Mouse (Mus musculus): ENCODE measurements around the gene Esr2. TPM values are rescaled to one million over a fixed set of nuclear protein-coding genes. Genes with fewer than 3 reads are reported as not detected.
"Not testable (repeated sequence)": the region's sequence is repeated elsewhere in the genome, so short reads cannot be mapped to it uniquely, and the experiment has no call there.

Esr2 gene
- polyA plus RNA-seq, 1 experiment from 2014 or later, result 0.11 TPM

DNA sequence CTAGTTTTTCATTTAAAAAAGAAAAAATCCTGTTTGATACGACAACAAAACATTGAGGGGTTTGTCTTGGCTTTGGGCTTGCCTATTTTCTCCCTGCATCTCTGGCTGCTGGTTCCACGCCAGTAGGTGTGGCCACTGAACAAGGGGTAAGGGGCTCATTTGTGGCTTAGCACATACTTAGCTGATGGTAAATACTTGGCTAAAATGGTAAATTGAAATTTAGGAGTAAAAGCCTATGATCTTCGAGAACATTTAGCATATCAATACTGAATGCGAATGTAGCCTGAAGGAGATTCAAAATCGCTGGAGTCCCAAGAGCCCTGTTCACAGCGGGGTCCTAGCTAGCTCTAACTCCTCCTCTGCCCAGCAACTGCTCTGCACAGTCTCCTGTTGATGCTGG lies 40.4 kb downstream of the Esr2 start:
- no peak for ATAC-seq
- H3K9ac ChIP-seq, result no peak overlapping the region
- H3K9me3 ChIP-seq (replicated peaks), result no peaks in the 10 kb centered on the region
- H3K4me3 ChIP-seq, result no peak overlapping the region
- H3K36me3 ChIP-seq, result no peaks in the 10 kb centered on the region
- 47% methylated on average over 6 of the region's 6 CpGs for WGBS (ENCODE audit: insufficient replicate concordance)
- H3K27me3 ChIP-seq (replicated peaks), result no peaks in the 10 kb centered on the region
- H3K4me2 ChIP-seq, result no peak overlapping the region
- no peaks in the 10 kb centered on the region for H3K4me1 ChIP-seq
- no peak overlapping the region for H3K27ac ChIP-seq

DNA sequence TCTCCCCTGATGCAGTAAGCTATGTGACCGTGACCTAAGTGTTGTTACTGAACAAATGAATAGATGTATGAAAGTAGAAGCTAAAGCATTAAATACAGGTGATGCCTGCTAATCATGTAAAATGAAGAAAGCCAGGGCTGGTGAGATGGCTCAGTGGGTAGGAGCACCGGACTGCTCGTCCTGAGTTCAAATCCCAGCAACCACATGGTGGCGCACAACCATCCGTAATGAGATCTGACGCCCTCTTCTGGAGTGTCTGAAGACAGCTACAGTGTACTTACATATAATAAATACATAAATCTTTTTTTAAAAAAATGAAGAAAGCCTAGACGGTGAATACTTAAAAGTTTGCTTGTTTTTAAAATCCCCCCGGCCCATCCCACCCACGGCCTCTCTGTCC lies 44.0 kb downstream of the Esr2 start:
- WGBS (ENCODE audit: insufficient replicate concordance), result 71% methylated on average over 9 of the region's 9 CpGs

GRCm38 (mm10) chr12:76132591-76132990 lies 44.5 kb downstream of the Esr2 start:
- H3K9me3 ChIP-seq (replicated peaks), result no peaks in the 10 kb centered on the region
- H3K36me3 ChIP-seq, result no peaks in the 10 kb centered on the region
- no peak overlapping the region for H3K4me3 ChIP-seq
- H3K27me3 ChIP-seq (replicated peaks), result no peaks in the 10 kb centered on the region
- ATAC-seq, result no peak
- H3K9ac ChIP-seq, result no peak overlapping the region
- no peak overlapping the region for H3K4me2 ChIP-seq
- WGBS (ENCODE audit: insufficient replicate concordance), result 59% methylated on average over 4 of the region's 4 CpGs
- H3K27ac ChIP-seq, result no peak overlapping the region
- no peaks in the 10 kb centered on the region for H3K4me1 ChIP-seq

More for the DNA sequence above, 44.0 kb downstream of the Esr2 start:
- H3K27ac ChIP-seq; H3K36me3 ChIP-seq; H3K4me2 ChIP-seq; ATAC-seq; H3K4me3 ChIP-seq; H3K9ac ChIP-seq; H3K27me3 ChIP-seq (replicated peaks); H3K9me3 ChIP-seq (replicated peaks); H3K4me1 ChIP-seq: not testable (repeated sequence)

DNA sequence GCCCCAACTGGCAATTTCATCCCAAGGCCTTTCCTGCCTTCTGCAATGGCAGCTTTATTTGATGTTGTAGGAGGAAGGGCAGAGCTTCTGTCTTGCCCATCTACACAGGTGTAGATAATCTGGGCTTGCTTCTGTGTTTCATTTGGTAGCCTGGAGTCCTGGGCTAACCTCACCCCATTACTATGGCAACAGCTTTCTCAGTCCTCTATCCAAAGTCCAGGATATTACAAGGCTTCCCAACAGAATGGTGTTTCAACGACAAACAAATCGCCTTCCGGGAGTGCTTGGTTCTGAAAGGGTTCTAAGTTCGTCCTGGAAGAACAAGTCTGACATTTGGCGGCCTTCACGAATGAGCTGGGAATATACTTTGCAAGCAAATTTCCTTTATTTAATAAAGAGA lies 46.2 kb downstream of the Esr2 start:
- H3K9me3 ChIP-seq (replicated peaks), result no peaks in the 10 kb centered on the region
- 69% methylated on average over 6 of the region's 6 CpGs for WGBS (ENCODE audit: insufficient replicate concordance)
- no peak overlapping the region for H3K4me2 ChIP-seq
- H3K9ac ChIP-seq, result no peak overlapping the region
- no peak for ATAC-seq
- H3K36me3 ChIP-seq, result no peaks in the 10 kb centered on the region
- no peaks in the 10 kb centered on the region for H3K4me1 ChIP-seq
- no peak overlapping the region for H3K4me3 ChIP-seq
- no peak overlapping the region for H3K27ac ChIP-seq
- no peaks in the 10 kb centered on the region for H3K27me3 ChIP-seq (replicated peaks)

- no peaks in the 10 kb centered on the region for H3K27me3 ChIP-seq (replicated peaks)
- no peak overlapping the region for H3K27ac ChIP-seq
- H3K4me3 ChIP-seq, result no peak overlapping the region
- WGBS (ENCODE audit: insufficient replicate concordance), result 14% methylated on average over 4 of the region's 4 CpGs
- no peaks in the 10 kb centered on the region for H3K36me3 ChIP-seq
- H3K4me1 ChIP-seq, result no peaks in the 10 kb centered on the region
- no peaks in the 10 kb centered on the region for H3K9me3 ChIP-seq (replicated peaks)
- H3K9ac ChIP-seq, result no peak overlapping the region
- no peak for ATAC-seq
- H3K4me2 ChIP-seq, result no peak overlapping the region
Observed at GRCm38 (mm10) chr12:76130281-76130680, 46.8 kb downstream of the Esr2 start.

- ATAC-seq, result no peak
- H3K4me1 ChIP-seq, result no peaks in the 10 kb centered on the region
- 72% methylated on average over 10 of the region's 10 CpGs for WGBS (ENCODE audit: insufficient replicate concordance)
- H3K9me3 ChIP-seq (replicated peaks), result no peaks in the 10 kb centered on the region
- H3K4me3 ChIP-seq, result no peak overlapping the region
- H3K4me2 ChIP-seq, result no peak overlapping the region
- H3K27ac ChIP-seq, result no peak overlapping the region
- no peak overlapping the region for H3K9ac ChIP-seq
- no peaks in the 10 kb centered on the region for H3K27me3 ChIP-seq (replicated peaks)
- H3K36me3 ChIP-seq, result no peaks in the 10 kb centered on the region
Observed at GRCm38 (mm10) chr12:76128831-76129230, 48.2 kb downstream of the Esr2 start.

- no peak overlapping the region for H3K9ac ChIP-seq
- no peak overlapping the region for H3K4me3 ChIP-seq
- H3K27me3 ChIP-seq (replicated peaks), result no peaks in the 10 kb centered on the region
- 60% methylated on average over 3 of the region's 3 CpGs for WGBS (ENCODE audit: insufficient replicate concordance)
- H3K4me2 ChIP-seq, result no peak overlapping the region
- no peaks in the 10 kb centered on the region for H3K36me3 ChIP-seq
- no peak overlapping the region for H3K27ac ChIP-seq
- no peaks in the 10 kb centered on the region for H3K9me3 ChIP-seq (replicated peaks)
- ATAC-seq, result no peak
- H3K4me1 ChIP-seq, result no peaks in the 10 kb centered on the region
Observed at GRCm38 (mm10) chr12:76128306-76128705, 48.8 kb downstream of the Esr2 start.

DNA sequence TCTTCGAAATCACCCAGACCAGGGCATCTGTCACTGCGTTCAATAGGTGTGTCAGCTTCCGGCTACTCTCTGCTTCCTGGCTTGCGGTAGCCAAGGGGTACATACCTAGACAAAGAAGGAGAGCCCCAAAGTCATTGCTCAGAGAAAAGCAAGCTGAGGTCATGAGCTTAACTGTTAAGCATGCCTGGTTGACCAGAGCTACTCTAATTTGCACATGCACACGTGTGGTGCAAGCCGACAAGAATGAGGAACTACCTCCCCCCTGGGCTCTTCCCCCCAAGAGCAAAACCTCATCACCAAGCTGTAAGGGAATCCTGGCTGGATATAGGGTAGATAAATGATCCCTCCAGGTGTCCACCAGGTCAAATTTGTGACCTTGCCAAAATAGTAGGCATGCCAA lies 53.8 kb downstream of the Esr2 start:
- no peak overlapping the region for H3K4me3 ChIP-seq
- WGBS (ENCODE audit: insufficient replicate concordance), result 67% methylated on average over 6 of the region's 6 CpGs
- no peak overlapping the region for H3K9ac ChIP-seq
- H3K27ac ChIP-seq, result no peak overlapping the region
- no peaks in the 10 kb centered on the region for H3K9me3 ChIP-seq (replicated peaks)
- ATAC-seq, result no peak
- H3K27me3 ChIP-seq (replicated peaks), result no peaks in the 10 kb centered on the region
- no peak overlapping the region for H3K4me2 ChIP-seq
- no peaks in the 10 kb centered on the region for H3K4me1 ChIP-seq
- no peaks in the 10 kb centered on the region for H3K36me3 ChIP-seq

- no peak for ATAC-seq
- Histone ChIP-seq H3K4me1 (no peaks in the 10 kb centered on the region), H3K4me2 (no peak overlapping the region), H3K9me3 (replicated peaks) (no peaks in the 10 kb centered on the region), H3K27ac (no peak overlapping the region), H3K36me3 (no peaks in the 10 kb centered on the region), H3K4me3 (no peak overlapping the region), H3K9ac (no peak overlapping the region), H3K27me3 (replicated peaks) (no peaks in the 10 kb centered on the region)
- 58% methylated on average over 4 of the region's 4 CpGs for WGBS (ENCODE audit: insufficient replicate concordance)
Observed at GRCm38 (mm10) chr12:76117632-76118153, 59.4 kb downstream of the Esr2 start.

DNA sequence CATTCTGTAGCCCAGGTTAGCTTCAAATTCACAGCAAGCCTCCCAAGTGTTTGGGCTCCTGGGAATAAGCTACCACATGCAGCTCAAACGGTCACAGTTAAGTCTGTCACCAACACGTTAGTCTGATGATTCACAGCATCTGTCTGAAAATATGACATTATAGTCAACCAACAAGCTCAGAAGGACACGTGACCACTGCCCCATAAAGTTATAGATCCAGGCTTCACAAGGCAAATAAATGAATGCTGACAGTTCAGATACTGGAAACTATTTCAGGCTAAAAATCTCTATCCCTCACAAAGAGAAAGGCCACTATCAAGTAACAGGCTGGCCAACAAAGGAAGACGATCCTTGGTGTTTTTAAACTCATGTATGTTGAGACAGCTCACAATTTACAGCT lies 60.5 kb downstream of the Esr2 start:
- H3K9ac ChIP-seq, result no peak overlapping the region
- ATAC-seq, result no peak
- H3K4me2 ChIP-seq, result no peak overlapping the region
- no peaks in the 10 kb centered on the region for H3K27me3 ChIP-seq (replicated peaks)
- H3K4me1 ChIP-seq, result no peaks in the 10 kb centered on the region
- no peaks in the 10 kb centered on the region for H3K9me3 ChIP-seq (replicated peaks)
- H3K27ac ChIP-seq, result no peak overlapping the region
- H3K36me3 ChIP-seq, result no peaks in the 10 kb centered on the region
- 54% methylated on average over 4 of the region's 4 CpGs for WGBS (ENCODE audit: insufficient replicate concordance)
- H3K4me3 ChIP-seq, result no peak overlapping the region

DNA sequence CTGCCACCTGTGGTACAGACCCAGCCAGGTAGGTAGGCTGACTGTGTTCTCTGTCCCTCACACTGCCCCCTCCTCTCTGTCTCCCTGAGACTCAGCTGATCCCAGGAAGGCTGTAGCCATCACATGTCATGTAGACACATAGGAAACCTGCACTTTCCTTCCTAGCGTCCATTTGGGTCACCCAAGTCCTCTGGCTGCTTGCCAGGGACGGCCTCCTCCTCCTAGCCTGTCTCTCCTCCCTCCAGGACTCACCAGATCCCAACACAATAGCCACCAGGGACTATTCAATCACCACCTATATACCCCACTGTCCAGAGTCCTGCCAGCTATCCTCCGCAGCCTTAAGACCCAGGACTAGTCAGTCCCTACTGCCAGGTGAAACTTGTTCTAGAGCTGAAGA lies 66.0 kb downstream of the Esr2 start:
- Histone ChIP-seq H3K9me3 (replicated peaks) (no peaks in the 10 kb centered on the region), H3K9ac (no peak overlapping the region), H3K4me3 (no peak overlapping the region), H3K27me3 (replicated peaks) (no peaks in the 10 kb centered on the region), H3K4me1 (no peaks in the 10 kb centered on the region), H3K4me2 (no peak overlapping the region), H3K36me3 (no peaks in the 10 kb centered on the region; the same call in 1 of the 2 replicates), H3K27ac (no peak overlapping the region)
- ATAC-seq, result no peak
- 59% methylated on average over 3 of the region's 3 CpGs for WGBS (ENCODE audit: insufficient replicate concordance)

DNA sequence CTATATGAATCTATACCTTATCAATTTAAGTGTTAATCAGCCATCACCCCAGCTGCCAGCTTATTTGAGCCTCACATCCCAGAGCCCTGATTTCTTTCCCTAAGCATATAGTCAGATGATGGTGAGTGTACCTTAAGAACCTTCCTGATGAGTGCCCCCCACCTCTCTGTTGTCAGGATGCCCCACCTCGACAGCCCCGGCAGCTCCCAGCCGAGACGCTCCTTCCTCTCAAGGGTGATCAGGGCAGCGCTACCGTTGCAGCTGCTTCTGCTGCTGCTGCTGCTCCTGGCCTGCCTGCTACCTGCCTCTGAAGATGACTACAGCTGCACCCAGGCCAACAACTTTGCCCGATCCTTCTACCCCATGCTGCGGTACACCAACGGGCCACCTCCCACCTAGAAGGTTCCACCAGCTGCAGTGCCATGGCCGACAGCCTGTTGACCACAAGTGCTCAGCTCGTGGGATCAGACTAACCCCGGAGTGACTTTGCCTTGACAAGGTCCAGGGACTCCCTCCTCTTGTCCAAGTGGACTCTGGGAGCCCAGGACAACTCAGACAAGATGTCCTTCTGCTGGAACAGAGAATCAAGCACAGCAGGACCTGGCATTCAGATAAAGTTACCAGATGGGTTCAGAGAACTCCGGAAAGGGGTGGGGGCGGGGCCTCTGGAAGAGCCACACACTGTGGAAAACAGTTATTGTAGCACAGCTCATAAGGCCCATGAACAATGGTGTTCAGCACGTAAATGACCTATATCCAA lies 67.2 kb downstream of the Esr2 start:
- Histone ChIP-seq H3K36me3 (no peaks in the 10 kb centered on the region; the same call in 1 of the 2 replicates), H3K27me3 (replicated peaks) (no peaks in the 10 kb centered on the region), H3K9ac (no peak overlapping the region), H3K4me2 (no peak overlapping the region), H3K4me3 (no peak overlapping the region), H3K4me1 (no peaks in the 10 kb centered on the region), H3K9me3 (replicated peaks) (no peaks in the 10 kb centered on the region), H3K27ac (no peak overlapping the region)
- ATAC-seq, result no peak
- 78% methylated on average over 15 of the region's 15 CpGs for WGBS (ENCODE audit: insufficient replicate concordance)
